Mouse (Mus musculus) CD4-positive, CD25-positive, alpha-beta regulatory T cell, adult 2 months (primary cell): ENCODE measurements around the gene H1foo.

Experiments used
- DNase-seq: peaks from one replicate; pipeline ENCODE4 v3.0.0-alpha.2; 2012; ENCODE audit warnings: low read depth, low spot score

The H1foo gene

DNA sequence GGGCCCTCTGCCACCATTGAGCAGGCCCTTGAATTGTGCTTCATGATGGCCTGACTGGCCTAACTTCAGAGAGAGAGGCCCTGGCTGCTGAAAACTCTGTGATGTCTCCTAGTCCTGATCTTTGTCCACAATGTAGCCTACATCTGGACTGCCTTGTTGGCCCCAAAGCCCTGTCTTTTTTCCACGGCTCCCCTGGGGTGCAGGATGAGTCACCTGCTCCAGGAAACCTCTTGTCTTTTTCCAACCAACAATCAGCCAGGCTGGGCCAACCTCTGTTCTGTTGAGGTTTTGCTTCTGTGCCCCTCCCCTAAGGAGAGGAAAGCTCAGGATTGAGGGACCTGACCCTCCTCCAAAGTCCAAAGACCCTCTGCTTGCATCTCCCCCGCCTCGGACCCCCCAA is 17.0 kb downstream of the H1foo start:
- no peak for DNase-seq

DNA sequence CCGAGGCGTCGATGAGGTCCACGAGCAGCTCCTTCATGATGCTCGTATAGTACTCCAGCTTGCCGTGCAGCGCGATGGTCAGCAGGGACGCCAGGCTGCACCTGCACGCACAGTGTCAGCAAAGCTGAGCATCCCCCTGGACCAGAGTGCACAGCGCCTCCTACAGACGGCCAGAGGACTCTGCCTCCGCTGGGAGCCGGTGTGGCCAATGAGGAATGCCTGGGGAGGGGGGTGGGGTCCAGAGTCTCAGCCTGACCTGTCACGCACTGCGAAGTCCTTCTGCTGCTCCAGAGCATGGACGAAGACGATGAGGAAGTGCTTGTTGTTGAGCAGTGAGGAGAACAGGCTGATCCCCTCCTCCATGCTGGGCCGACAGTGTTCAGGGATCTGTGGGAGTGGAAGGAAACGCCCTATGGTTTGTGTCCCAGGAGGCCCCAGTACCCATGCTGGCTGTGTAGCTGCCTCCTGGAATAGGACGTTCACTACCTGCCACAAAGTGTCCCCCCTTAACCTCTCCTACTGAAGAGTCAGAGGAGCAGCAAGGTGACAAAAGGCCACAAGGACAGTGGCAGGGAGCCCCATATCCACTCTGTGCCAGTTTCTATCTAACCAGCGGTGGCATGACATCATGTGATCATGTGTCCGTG is 17.8 kb downstream of the H1foo start:
- DNase-seq: no peak

DNA sequence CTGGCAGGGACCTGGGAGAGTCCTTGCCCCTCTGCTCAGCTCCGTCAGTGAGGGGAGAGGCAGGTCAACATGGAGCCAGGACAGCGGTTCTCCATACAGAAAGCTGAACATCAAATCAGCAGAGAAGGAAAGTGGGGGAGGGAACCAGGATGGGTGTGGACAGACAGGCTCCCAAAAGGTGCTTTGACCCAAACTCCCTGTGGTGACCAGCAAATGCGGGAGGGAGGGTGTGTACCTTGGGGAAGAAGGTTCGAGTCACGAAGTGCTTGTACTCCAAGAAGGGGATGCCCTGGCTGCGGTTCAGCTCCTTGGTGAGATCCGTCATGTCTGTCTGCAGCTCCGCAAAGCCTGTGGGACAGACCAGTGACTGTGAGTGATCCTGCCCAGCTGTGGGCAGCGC is 18.9 kb downstream of the H1foo start:
- DNase-seq: no peak

DNA sequence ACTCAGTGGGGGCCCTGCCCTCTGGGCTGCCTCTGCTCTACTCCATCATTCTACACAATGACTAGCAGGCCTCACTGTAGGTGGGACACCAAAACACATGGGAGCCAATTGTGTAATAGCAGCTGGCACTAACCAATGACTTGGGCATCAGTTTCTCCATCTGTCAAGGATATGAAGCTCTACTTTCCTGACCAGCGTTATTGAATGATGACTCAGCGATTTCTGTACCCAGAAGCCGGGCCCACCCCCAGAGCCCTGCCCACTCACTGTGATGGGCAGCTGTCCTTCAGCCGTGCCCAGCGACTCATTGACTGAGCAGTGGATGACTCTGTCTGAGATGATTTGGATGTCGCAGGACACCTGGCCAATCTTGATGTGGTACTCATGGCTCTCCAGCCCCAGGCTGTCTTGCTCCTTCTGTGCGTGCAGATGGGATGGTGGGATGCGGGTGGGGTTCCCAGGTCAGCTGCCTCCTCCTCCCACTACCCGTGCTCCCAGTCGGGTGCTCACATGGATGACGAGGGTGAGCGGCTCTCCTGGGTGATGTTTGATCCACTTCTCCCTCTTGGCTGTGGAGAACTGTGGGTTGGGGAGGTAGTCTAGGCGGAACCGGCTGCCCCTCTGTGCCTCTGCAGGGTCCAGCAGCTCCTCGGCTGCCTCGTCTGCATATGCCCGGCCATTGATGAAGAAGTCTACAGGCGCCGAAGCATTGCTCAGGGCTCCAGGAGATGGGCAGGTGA is 21.7 kb downstream of the H1foo start:
- DNase-seq: no peak

DNA sequence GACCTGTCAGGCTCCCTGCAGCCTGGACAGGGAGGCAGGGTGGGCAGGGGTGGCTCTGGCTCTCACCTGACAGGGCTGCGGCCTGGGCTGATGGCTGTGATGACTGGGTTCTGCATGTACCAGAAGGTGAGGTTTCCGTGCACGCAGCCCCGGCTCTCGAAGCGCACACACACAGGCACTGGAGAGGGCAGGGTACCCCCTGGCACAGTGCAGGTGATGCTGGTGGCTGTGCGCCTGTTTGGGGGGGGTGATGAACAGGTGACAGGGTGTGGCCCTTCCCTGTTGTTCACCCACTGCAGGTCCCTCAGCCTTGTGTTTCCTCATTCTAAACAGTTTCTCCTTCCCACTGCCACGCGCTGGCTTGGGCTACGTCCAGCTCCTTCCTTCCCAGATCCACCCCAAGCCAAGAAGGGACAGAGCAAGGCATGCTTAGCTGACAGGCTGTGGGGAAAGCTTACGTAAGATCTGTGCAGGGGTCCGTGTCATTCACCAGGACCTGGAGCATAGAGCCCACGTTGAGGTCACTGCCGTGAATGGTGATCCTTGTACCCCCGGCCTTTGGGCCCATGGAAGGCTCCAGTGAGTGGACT is 22.6 kb downstream of the H1foo start:
- DNase-seq: no peak

DNA sequence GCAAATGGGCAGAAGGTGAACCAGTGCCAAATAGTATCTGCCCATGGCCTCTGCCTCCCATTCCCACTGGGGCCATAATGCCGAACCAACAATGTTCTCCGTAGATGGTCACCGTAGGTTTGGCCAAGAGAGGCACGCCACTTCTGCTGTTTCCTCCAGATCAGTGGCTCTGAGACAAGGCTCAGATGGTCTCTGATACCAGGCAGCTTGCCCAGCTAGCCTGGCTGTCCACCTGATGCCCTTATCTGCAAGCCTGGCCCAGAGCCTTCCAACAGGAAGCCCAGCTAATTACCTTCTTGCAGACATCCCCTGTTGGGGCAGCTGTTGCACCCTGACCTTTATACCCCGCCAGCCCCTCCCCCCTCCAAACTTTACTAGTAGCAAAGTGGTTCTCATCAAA is 23.3 kb downstream of the H1foo start:
- DNase-seq: no peak

DNA sequence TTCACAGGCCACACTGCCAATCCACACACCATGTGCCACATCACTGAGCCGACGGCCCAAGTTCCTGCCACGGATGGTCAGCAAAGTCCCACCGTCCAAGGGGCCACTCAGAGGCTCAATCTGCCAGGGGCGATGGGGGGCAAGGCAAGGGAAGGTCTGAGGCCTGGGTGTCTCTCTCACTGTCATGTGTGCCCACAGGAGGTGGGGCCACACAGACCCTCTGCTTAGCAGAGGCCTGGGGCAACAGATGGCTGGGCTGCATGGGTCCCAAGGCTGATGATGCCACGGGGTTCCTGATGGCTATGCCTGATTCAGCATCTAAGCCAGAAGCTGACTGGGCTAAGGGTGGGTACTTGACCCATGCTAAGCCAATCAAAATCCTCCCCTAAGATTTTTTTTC is 24.0 kb downstream of the H1foo start:
- no peak for DNase-seq

DNA sequence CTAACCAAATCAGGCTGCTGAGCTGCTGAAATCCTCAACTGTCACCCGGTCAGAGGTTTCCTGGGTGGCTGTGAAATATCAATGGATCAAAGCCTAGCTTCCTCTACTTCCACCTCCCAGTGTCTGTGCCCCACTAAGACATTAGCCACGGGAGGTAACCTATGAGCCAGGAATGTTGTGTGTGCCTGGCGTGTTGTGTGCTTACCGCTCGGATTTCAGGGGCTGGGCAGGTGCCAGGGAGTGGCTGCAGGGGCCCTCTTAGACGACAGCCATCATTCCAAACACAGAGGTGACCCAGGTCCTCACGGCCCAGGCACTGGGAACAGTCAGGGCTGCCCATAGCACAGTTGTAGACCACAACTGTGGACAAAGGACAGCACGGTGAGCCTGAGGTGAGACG is 24.4 kb downstream of the H1foo start:
- DNase-seq: no peak

DNA sequence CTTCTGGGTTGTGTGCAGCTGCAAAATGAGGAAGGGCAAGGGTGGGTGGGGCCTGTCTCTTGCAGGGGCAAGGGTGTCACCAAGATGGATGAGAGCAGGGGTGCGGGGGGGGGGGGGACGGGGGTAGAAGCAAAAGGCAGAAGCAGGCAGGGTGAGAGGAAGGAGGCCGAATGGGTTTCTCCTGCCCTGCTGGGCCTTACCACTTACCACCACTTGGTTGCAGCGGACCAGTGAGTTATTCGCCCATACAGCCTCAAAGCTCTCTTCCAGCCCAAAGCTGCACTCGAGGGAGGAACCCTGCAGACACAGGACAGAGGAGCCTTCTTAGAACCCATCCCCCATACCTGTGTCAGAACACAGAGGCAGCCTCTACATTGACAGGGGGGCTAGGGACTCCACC is 25.2 kb downstream of the H1foo start:
- no peak for DNase-seq

DNA sequence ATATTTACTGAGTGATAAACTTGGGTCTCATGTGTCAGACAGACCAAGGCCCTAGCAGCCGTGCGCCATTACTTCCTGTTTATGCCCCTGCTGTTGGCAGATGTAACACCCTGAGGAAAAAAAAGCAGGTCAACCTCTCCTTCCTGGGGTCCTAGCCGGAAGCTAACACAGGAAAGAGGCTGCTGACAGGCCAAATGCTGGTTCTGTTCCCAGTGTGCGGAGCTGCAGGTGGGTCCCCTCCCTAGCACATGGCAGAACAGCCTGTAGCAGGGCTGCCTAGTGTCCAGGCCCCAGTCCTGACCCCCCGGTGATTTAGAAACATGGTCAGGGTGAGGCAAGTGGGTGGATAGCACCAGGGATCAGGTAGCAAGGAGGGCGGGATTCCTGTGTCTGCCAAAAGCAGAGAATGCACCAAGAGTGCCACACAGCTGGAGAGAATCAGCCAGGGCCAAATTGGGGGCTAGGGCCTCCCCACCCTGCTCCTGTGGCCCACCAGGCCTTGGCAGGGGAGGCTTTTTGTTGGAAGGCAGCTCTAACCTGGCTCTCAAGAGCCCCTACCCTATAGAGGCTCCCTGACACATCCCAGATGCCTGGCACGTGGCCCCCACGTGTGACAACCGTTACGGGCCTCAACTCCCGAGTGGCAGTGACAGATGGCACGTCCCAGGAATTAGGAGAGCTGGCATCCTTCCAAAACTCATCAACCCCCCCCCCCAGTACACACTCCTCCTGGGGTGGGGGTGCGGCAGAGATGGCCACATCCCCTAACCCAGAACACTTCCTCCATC is 26.7 kb downstream of the H1foo start:
- no peak for DNase-seq

DNA sequence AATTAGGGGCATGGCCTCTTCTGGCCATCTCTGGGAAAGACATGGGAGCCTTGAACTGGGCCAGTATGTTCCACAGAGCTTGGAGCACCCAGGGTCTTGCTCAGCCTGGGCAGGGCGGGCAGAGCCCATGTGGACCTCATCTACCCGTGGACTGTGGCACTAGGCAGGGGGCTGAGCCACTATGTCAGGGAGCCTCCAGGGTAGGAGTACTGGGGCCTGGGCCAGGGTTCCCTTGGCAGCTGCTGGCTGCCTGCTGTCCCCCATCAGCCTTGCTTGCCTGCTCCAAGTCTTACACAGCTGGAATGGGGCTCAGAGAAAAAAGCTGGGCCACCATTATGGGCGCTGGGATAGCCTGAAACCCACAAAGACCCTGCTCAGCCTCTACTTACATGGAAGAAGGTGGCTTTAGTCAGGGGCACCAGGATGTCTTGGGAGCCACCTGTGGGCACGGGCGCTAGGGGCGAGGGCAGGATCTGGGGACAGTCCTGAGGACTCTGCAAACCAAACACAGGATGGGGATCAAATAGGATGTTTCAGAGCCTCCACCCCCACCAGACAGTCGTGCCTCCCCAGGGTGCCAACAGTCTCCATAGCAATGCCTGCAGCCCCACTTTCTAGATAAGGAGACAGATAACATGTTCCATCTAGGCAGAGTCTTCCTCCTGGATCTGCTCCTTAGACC is 27.5 kb downstream of the H1foo start:
- DNase-seq: no peak

DNA sequence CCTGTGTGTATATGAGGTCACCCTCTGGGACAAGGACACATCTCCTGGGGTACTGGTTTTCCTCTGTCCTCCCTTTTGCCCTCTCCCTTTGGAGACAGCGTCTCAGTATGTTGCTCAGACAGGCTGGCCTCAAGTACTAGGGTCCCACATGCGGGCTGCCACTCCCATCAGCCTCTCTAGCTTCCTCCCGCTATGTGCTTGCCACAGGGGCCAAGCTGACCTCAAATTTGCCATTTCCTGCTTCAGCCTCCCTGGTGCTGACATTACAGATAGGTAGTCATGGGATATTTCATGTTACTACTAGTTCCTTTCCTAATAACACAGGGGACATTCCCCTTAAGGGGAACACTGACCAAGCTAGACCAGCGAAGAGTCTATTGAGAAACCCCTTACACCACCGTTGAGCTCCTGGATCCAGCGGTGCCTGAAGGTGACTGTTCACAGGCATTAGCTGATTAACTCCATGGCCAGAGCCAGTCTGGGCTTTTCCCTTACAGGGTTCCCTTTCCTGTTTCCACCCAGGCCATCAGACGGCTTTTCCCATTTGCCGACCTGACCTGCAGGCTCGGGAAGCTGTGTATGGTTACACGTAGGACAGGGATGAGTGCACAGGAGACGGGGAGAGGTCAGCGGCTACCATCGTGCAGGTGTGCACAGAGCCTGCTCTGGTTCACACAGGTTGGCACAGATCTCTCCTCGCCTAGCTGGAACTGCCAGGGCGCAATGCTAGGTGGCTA is 28.6 kb downstream of the H1foo start:
- DNase-seq: no peak

DNA sequence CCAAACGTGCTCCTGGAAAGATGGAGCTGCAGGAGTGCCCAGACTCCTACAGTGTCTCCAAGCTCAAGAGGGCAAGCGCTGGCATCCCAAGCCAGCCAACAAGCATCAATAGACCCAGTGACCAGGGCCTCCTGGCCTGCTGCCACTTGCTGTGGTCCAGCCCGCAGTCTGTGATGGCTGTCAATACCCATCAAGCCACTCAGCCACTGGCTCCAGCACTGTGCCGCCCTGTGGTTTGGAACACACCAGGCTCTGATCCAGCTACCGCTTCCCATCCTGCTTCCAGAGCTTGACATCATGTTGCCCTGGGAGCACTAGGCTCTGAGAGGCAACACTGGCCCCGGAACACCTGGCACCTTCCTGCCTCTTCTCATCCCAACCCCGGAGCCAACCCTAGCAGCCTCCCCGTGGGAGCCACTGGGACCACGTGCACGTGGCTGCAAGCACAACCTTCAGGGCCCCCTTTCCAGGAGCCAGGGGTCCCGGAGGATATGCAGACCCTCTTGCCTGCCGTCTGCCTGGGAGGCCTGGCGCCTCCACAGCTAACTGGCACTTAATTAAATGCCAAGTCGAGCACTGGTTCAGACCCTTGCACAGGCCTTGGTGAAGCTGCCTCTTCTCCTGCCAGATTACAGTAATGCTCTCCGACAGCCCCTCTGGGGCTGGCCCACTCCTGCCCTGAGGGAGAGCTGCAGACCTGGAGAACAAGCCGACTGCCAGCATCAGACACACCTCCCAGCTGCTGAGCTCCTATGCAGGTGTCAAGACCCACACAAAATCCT is 29.3 kb downstream of the H1foo start:
- no peak for DNase-seq

DNA sequence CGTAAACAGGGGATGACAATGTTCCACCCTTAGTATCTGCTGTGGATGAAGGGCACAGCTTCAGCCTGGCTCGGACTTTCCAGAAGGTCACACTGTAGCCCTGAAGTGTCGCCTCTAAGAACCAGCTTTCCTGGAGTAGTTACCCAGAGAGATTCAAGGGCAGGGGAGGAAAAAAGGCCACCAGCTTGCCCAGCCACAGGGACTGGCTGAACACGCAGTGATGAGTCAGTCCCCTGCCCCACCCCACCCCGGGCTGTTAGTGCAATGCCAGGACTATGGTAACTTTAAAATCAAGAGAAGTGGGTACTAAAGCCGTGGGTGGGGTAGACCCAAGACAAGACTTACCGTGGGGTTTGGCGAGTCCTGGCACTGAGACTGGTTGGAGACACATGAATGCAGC is 30.9 kb downstream of the H1foo start:
- DNase-seq: no peak

DNA sequence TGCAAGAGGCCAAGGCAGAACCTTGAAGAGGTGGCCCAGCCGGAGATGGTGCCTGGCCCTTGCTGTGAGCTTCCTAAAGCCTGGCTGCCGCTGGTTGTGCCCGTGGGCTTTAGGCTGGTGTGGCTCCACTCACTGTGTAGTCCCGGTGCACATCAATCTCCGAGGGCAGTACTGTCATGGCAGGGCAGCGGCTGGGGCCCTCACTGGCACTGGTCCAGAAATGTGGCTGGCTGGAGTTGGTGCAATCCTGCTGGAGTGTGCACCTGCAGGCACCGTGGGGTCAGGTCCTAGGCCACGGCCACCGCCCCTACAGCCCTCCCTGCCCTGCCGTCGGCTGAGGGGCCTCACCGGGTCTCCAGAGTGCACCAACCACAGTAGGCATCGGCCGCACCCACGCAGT is 33.1 kb downstream of the H1foo start:
- no peak for DNase-seq

DNA sequence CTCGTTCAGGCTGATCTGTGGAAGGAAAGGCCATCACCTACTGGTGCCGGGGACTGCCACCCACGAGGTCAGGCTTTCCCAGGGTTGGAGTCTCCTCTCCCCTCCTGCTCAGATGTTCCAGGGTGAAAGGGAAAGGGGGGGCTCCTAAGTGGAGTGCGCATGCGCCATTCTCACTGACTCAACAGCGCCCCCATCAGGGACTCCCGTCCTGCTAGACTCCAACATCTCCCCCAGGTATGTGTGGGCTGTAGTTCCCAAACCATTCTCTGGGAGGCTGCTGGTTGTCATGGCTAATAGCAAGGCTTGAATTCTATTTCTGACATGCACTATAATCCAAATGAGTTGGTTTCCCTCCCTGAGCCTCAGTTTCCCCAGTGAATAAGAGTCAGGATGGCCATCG is 33.9 kb downstream of the H1foo start:
- DNase-seq: peak; percentile 31

DNA sequence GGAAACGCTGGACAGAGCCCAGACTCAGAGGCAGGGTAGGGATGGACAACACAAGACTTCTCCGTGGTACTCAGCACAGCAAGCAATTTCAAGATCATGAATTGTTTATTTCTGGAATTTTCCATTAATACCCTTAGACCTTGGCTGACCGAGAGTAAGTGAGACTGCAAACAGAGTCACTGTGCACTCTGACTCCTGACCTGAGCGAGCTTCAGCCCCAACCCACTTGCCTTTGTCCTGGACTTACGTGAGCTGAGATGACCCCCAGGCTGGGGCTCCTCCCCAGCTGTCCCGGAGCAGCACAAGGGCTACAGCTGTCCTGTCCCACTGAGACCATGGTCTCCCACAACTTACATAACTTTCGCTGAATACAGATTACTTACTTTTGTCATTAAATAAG is 38.2 kb downstream of the H1foo start:
- no peak for DNase-seq

DNA sequence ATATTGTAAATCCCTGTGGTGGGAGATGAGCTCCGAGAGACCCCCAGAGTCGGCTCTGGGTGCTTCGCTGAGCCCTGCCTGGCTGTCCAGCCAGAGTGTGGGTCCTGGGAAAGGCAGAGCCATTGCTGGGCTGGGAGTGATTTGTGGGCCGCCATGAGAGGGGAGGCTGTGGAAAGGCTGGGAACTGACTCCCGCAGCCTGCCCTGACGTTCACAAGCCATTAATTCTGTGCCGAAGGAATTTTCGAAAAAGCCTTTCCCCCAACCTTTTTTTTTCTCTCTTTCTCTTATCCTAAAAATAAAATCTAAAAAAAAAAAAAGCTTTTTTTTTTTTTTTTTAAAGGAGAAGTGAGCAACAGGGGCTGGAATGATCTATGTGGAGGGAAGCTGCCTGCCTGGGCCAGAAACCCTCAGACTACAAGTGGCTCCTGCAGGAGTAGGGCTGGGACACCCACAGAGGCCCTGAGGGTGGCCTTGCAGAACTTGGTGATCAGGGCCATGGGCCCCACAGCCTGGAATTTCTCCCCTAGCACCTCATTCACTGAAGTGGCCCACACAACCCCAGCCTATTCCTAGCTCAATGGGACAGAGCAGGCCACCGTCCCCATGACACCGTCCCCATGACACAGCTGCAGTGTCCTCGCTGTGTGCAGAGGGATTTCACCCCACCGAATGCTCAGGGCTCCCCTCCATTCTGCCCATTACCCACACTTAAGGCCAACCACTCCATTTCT is 38.7 kb downstream of the H1foo start:
- no peak for DNase-seq

DNA sequence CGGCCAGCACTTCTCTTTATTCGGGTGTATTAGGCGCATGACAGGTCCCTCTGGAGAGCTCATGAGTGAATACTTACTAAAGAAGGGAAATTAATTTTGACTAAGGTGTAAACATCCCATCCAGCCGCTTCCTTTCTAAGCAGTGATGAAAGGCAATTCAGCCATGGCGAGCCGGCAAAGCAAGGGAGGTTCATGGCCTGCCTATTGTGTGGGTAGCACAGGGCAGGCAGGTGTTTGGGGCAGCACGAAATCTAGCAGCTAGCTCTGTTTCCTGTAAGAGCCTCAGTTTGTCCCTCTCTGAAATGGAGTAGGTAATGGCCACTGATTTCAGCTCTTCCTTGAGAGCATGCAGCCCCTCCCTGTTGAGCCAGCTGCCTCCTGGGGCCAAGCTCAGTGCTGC is 39.8 kb downstream of the H1foo start:
- DNase-seq: no peak

DNA sequence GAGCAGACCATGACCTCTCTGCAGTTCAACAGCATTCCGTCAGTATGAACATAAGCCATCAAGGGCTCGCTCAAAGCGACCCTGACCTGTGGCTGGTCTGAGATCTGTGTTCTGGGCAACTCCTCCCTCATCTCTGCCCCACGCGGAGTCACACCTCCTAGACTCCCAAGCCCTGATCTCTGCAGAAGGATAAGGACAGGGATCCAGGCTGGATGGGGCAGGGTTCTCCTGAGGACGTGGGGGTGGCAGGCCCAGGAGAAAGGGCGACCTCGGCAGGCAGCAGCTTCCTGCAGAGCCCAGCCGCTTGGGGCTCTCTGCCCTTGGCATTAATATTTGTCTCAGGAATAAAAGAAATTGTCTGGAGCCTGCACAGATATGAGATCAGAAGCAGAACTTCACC is 40.9 kb downstream of the H1foo start:
- DNase-seq: no peak
